Mouse (Mus musculus): ENCODE results near the gene Cped1. TPM values are rescaled to one million over a fixed set of nuclear protein-coding genes. Genes with fewer than 3 reads are reported as not detected.

Cped1 gene
- polyA plus RNA-seq, 1 experiment from 2014 or later, result 25.0 TPM

DNA sequence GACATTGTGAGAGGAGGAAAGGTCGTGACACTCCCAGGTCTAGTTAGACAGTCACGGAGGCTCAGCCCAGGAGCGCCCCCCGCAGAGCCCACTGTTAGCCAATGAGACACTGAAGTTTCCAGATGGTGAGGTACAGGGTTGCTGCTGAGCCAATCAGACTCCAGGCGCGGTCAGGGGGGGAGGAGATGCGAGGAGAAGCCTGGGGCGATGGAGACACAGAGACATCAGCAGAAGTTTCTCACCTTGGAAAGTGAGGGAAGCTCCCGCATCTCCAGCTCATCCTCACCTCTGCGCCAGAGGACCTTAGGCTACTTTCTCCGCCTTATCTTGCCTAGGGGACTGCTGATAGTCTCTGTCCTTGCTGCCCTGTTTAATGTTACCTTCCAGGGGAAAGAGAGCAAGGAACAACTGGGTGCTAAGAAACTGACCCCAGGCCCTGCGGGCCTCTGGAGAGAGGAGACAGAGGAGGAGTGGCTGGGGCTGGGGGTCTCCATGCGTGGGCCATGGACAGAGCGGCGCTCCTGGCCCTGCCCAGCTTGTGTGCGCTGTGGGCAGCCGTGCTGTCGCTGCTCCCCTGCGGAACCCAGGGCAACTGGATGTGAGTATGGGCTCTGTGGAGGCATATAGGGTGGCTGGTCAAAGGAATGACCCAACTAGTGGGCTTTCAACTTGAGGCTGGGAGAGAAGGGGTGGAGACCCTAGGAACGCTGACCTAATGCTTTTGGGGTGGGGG is 302.5 kb downstream of the Cped1 start, which contains the start of gene Wnt16:
Gene Wnt16 (plus strand): TSS at position 224 of the 733 bp plus-strand sequence.
- DNase-seq (ENCODE audit: low spot score) (no peak), ATAC-seq (0 out of 2 replicates have a peak, but pooled peaks have one; percentile 5)
- H3K4me2 ChIP-seq (replicated peaks; ENCODE audit: low read depth, low read length), result peak within 1 kb of the TSS; percentile 40
- 6% methylated on average over 19 of the region's 20 CpGs for WGBS
- H3K27ac ChIP-seq (ENCODE audit: low read length), result no peak within 1 kb of the TSS
- H3K4me3 ChIP-seq (ENCODE audit: low read depth, low read length), result peak within 1 kb of the TSS; percentile 24
- no peak within 1 kb of the TSS for H3K9ac ChIP-seq (replicated peaks; ENCODE audit: low read depth)
- TF ChIP-seq CTCF (IDR thresholded peaks at IDR 0.05) (no peak), EP300 (IDR thresholded peaks at IDR 0.05) (no peak)
- H3K27me3 ChIP-seq (replicated peaks; ENCODE audit: insufficient read depth, low read length), result peaks cover 20% of the 10 kb centered on the region
- H3K36me3 ChIP-seq (ENCODE audit: insufficient read depth, low read length), result no peaks in the 10 kb centered on the region
- no peaks in the 10 kb centered on the region for H3K9me3 ChIP-seq (ENCODE audit: low read length)
- 0 out of 2 replicates have a peak, but pooled peaks cover 6% of the 10 kb centered on the region for H3K4me1 ChIP-seq (ENCODE audit: insufficient read depth, low read depth, low read length)

DNA sequence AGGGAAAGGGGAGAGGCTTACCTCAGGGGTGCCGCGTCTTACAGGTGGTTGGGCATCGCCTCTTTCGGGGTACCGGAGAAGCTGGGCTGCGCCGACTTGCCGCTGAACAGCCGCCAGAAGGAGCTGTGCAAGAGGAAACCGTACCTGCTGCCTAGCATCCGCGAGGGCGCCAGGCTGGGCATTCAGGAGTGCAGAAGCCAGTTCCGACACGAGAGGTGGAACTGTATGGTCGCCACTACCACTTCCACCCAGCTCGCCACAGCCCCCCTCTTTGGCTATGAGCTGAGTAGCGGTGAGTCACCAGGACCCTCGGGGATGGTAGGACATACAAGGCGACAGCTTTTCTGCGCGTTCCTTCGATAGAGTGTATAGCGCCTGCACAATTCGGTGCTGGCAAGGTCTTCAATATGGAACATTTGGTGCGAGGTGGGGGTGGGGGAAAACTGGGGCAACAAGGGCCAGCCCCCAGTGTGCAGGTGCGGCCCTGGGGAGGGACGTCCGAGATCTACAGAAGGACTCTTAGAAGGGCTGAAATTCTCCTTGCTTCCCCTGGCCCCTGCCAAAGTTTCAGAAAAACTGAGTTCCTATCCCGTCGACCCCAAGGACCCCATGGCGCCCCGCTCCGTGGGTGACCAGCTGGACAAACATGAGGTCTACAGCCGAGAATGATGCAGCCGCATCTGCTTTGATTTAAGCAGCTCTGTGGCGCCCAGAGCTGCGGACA is 303.2 kb downstream of the Cped1 start:
- Histone ChIP-seq H3K4me3 (ENCODE audit: low read depth, low read length) (peak overlapping the region; percentile 24), H3K4me2 (replicated peaks; ENCODE audit: low read depth, low read length) (peak overlapping the region; percentile 40), H3K4me1 (ENCODE audit: insufficient read depth, low read depth, low read length) (0 out of 2 replicates have a peak, but pooled peaks cover 6% of the 10 kb centered on the region), H3K36me3 (ENCODE audit: insufficient read depth, low read length) (no peaks in the 10 kb centered on the region), H3K27ac (ENCODE audit: low read length) (no peak overlapping the region), H3K9me3 (ENCODE audit: low read length) (no peaks in the 10 kb centered on the region), H3K9ac (replicated peaks; ENCODE audit: low read depth) (no peak overlapping the region), H3K27me3 (replicated peaks; ENCODE audit: insufficient read depth, low read length) (peaks cover 20% of the 10 kb centered on the region)
- DNase-seq (ENCODE audit: low spot score) (no peak), ATAC-seq (peak; percentile 23; the same call in 1 of the 2 replicates)
- under 1% methylated on average over 35 of the region's 38 CpGs for WGBS
- TF ChIP-seq CTCF (IDR thresholded peaks at IDR 0.05) (peak; percentile 40), EP300 (IDR thresholded peaks at IDR 0.05) (no peak)

DNA sequence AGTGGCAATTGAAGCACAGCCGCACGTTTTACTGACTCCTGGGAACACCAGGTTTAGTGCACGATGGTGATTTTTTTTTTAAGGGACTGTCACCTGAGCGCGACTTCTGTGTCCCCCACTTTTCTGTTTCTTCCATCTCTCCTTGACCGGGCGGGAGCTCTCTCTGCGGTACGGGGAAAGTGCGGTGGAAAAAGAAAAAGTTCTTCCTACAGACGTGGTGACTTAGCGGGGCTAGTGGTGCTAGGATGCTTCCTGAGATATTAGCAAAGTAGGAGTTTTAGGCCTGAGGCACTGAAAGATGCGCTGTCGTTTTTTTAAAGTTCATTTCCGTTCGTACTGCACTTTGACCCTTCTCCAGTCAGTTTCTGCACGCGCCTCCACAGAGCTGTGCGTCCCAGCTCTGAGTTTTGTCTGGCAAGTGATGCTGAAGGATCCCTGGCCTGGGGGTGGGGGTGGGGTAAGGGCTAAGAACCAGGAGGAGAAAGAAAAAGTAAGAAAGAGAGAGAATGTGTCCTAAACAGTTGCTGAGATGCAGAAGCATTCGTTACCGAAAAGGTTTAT is 303.8 kb downstream of the Cped1 start:
- Histone ChIP-seq H3K27me3 (replicated peaks; ENCODE audit: insufficient read depth, low read length) (peaks cover 20% of the 10 kb centered on the region), H3K4me2 (replicated peaks; ENCODE audit: low read depth, low read length) (peak overlapping the region; percentile 40; the same call in 1 of the 2 replicates), H3K36me3 (ENCODE audit: insufficient read depth, low read length) (no peaks in the 10 kb centered on the region), H3K9me3 (ENCODE audit: low read length) (no peaks in the 10 kb centered on the region), H3K4me1 (ENCODE audit: insufficient read depth, low read depth, low read length) (0 out of 2 replicates have a peak, but pooled peaks cover 6% of the 10 kb centered on the region), H3K27ac (ENCODE audit: low read length) (no peak overlapping the region), H3K4me3 (ENCODE audit: low read depth, low read length) (peak overlapping the region; percentile 12; the same call in 1 of the 2 replicates), H3K9ac (replicated peaks; ENCODE audit: low read depth) (no peak overlapping the region)
- ATAC-seq, result no peak
- no peak for TF ChIP-seq CTCF (IDR thresholded peaks at IDR 0.05)
- TF ChIP-seq EP300 (IDR thresholded peaks at IDR 0.05), result no peak
- 2% methylated on average over 21 of the region's 21 CpGs for WGBS
- DNase-seq (ENCODE audit: low spot score), result peak; percentile 14

DNA sequence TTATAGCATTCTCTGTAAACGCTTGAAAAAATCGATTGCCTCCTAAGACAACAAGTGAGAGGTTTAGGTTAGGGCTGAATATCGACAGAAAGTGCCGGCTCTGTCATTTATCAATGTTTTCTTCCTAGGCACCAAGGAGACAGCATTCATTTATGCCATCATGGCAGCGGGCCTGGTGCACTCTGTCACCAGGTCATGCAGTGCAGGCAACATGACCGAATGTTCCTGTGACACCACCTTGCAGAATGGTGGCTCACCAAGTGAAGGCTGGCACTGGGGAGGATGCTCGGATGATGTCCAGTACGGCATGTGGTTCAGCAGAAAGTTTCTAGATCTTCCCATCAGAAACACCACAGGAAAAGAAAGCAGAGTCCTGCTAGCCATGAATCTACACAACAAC is 305.1 kb downstream of the Cped1 start:
- Histone ChIP-seq H3K36me3 (ENCODE audit: insufficient read depth, low read length) (no peaks in the 10 kb centered on the region), H3K27ac (ENCODE audit: low read length) (no peak overlapping the region), H3K9ac (replicated peaks; ENCODE audit: low read depth) (no peak overlapping the region), H3K9me3 (ENCODE audit: low read length) (no peaks in the 10 kb centered on the region), H3K4me3 (ENCODE audit: low read depth, low read length) (no peak overlapping the region), H3K27me3 (replicated peaks; ENCODE audit: insufficient read depth, low read length) (peaks cover 20% of the 10 kb centered on the region; the same call in 1 of the 2 replicates), H3K4me1 (ENCODE audit: insufficient read depth, low read depth, low read length) (0 out of 2 replicates have a peak, but pooled peaks cover 6% of the 10 kb centered on the region), H3K4me2 (replicated peaks; ENCODE audit: low read depth, low read length) (no peak overlapping the region)
- 72% methylated on average over 8 of the region's 8 CpGs for WGBS
- TF ChIP-seq CTCF (IDR thresholded peaks at IDR 0.05), result no peak
- no peak for TF ChIP-seq EP300 (IDR thresholded peaks at IDR 0.05)
- no peak for ATAC-seq
- DNase-seq (ENCODE audit: low spot score), result no peak

DNA sequence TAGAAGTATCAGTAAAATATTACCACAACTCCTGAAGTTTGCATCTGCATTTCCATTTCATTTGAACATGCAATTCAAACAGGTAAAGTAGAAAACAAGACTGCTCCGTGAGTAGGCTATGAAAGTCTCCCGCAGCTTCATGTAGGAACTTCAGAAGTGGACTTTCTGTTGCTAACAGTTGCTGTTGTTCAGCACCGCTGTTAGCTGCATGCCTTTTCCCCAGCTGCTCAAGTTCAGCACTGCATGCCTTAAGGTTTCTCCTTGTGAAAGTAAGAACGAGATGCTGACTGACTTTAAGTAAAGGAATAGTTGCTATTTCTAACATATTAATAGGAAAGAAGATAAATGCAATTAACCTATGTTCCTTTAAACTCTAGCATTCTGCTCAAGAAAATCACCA is 306.3 kb downstream of the Cped1 start:
- Histone ChIP-seq H3K27ac (ENCODE audit: low read length) (no peak overlapping the region), H3K4me2 (replicated peaks; ENCODE audit: low read depth, low read length) (no peak overlapping the region), H3K9ac (replicated peaks; ENCODE audit: low read depth) (no peak overlapping the region), H3K9me3 (ENCODE audit: low read length) (no peaks in the 10 kb centered on the region), H3K4me1 (ENCODE audit: insufficient read depth, low read depth, low read length) (0 out of 2 replicates have a peak, but pooled peaks cover 6% of the 10 kb centered on the region), H3K27me3 (replicated peaks; ENCODE audit: insufficient read depth, low read length) (peaks cover 20% of the 10 kb centered on the region; the same call in 1 of the 2 replicates), H3K4me3 (ENCODE audit: low read depth, low read length) (no peak overlapping the region), H3K36me3 (ENCODE audit: insufficient read depth, low read length) (no peaks in the 10 kb centered on the region)
- DNase-seq (ENCODE audit: low spot score) (no peak), ATAC-seq (no peak)
- WGBS, result 29% methylated on average over 4 of the region's 4 CpGs
- TF ChIP-seq EP300 (IDR thresholded peaks at IDR 0.05) (no peak), CTCF (IDR thresholded peaks at IDR 0.05) (no peak)

DNA sequence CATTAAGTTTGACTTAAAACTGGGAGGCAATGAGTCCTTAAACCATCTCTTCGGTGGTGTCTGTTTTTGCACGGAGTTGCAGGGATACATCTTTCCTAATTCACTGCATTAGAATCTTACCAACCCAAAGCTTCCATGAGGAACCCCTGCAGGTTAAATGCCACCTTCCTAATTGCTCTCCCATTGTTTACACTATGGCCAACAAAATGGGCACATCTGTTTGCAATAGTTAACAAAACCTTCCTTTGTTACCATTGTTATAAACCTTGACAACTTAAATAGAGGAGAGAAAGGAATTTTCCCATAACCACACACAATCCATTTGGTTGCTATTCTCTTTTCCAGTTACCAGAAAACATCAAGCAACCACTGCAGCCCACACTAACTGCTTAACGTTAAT is 308.2 kb downstream of the Cped1 start:
- no peaks in the 10 kb centered on the region for H3K36me3 ChIP-seq (ENCODE audit: insufficient read depth, low read length)
- H3K9me3 ChIP-seq (ENCODE audit: low read length), result no peaks in the 10 kb centered on the region
- 61% methylated on average over 3 of the region's 3 CpGs for WGBS
- TF ChIP-seq CTCF (IDR thresholded peaks at IDR 0.05), result no peak
- TF ChIP-seq EP300 (IDR thresholded peaks at IDR 0.05), result no peak
- H3K4me1 ChIP-seq (ENCODE audit: insufficient read depth, low read depth, low read length), result 0 out of 2 replicates have a peak, but pooled peaks cover 3% of the 10 kb centered on the region
- no peak overlapping the region for H3K4me2 ChIP-seq (replicated peaks; ENCODE audit: low read depth, low read length)
- DNase-seq (ENCODE audit: low spot score), result no peak
- ATAC-seq, result no peak
- peaks cover 11% of the 10 kb centered on the region; the same call in 1 of the 2 replicates for H3K27me3 ChIP-seq (replicated peaks; ENCODE audit: insufficient read depth, low read length)
- no peak overlapping the region for H3K9ac ChIP-seq (replicated peaks; ENCODE audit: low read depth)
- no peak overlapping the region for H3K27ac ChIP-seq (ENCODE audit: low read length)
- no peak overlapping the region for H3K4me3 ChIP-seq (ENCODE audit: low read depth, low read length)
